In the genomic region with DNA sequence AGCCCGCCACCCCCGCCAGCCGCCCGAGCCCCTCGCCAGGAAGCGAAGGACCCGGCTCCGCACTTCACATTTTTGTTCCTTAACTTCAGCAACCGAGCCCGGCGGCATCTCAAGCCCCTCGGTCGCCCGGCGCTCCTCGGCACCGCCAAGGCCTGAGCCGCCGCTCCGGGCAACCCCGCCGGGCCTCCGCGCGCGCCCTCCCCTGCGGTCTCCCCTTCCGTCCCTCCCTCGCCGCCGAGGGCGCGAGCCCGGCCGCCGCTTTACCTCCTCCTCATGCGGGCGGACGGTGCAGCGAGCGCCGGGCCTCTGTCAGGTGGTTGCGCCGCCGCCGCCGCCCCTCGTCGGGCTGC, we compare ENCODE assay signal across 8 mouse cellular contexts. TPM values are rescaled to one million over a fixed set of nuclear protein-coding genes. Genes with fewer than 3 reads are reported as not detected.
DNase-seq lines count a peak whose midpoint lies in the region; ATAC-seq and TF ChIP-seq lines count a peak whose summit lies in the region.

No protein-coding gene starts in this region.

- peak; percentile 51 for ATAC-seq in heart, embryonic 15.5 days (replicated peaks; ENCODE audit: insufficient number of reproducible peaks, insufficient read depth, low FRiP score, low read depth)
- peak; percentile 61 for ATAC-seq in liver, embryonic 14.5 days (ENCODE audit: insufficient read depth)

- TF ChIP-seq CTCF in liver, embryonic 14.5 days (IDR thresholded peaks at IDR 0.05; ENCODE audit: low read depth), result no peak

- H3K27me3 ChIP-seq in heart, embryonic 15.5 days, result no peaks in the 10 kb centered on the region
- H3K27me3 ChIP-seq in liver, embryonic 14.5 days (ENCODE audit: control insufficient read depth, insufficient read depth, low read length), result no peaks in the 10 kb centered on the region

- peak; percentile 74 for DNase-seq in embryo, embryonic 9.5 days (ENCODE audit: extremely low spot score)
- no peak for DNase-seq in embryo, embryonic 11 days
- peak; percentile 71 for DNase-seq in urinary bladder, adult 2 months (ENCODE audit: low spot score)
- no peak for DNase-seq in urinary bladder, postnatal 14 days (ENCODE audit: low spot score)
- DNase-seq in liver, embryonic 14.5 days (ENCODE audit: low read depth in 3 of 3, low spot score in 3 of 3), result no peak
- DNase-seq in ovary, postnatal 36 days (ENCODE audit: low spot score), result peak; percentile 66
- DNase-seq in cerebellum, postnatal 14 days, result no peak

- no peaks in the 10 kb centered on the region for H3K9me3 ChIP-seq in heart, embryonic 15.5 days (replicated peaks)
- no peaks in the 10 kb centered on the region for H3K9me3 ChIP-seq in liver, embryonic 14.5 days (ENCODE audit: control insufficient read depth, low read length)

- peak overlapping the region; percentile 96 for H3K9ac ChIP-seq in heart, embryonic 15.5 days
- peak overlapping the region; percentile 98 for H3K9ac ChIP-seq in liver, embryonic 14.5 days (replicated peaks)

- 0% methylated on average over 46 of the region's 49 CpGs for WGBS in heart, embryonic 15.5 days
- under 1% methylated on average over 43 of the region's 49 CpGs for WGBS in liver, embryonic 14.5 days (ENCODE audit: insufficient replicate concordance)

- peak overlapping the region; percentile 94 for H3K4me3 ChIP-seq in heart, embryonic 15.5 days
- H3K4me3 ChIP-seq in liver, embryonic 14.5 days (ENCODE audit: insufficient read depth in 1 of 2, low read depth in 2 of 2, low read length in 2 of 2), result peak overlapping the region; percentile 81 to 87

- H3K27ac ChIP-seq in heart, embryonic 15.5 days, result peak overlapping the region; percentile 96
- H3K27ac ChIP-seq in liver, embryonic 14.5 days, result peak overlapping the region; percentile 71

- peaks cover 25% of the 10 kb centered on the region for H3K4me1 ChIP-seq in heart, embryonic 15.5 days (replicated peaks)
- peaks cover 16 to 23% of the 10 kb centered on the region in 2 experiments for H3K4me1 ChIP-seq in liver, embryonic 14.5 days (replicated peaks; ENCODE audit: control insufficient read depth in 2 of 2, insufficient read depth in 2 of 2, low read length in 1 of 2)

- H3K36me3 ChIP-seq in heart, embryonic 15.5 days, result peaks cover 4% of the 10 kb centered on the region; the same call in 1 of the 2 replicates
- peaks cover 16% of the 10 kb centered on the region for H3K36me3 ChIP-seq in liver, embryonic 14.5 days (replicated peaks; ENCODE audit: control insufficient read depth, insufficient read depth, low read depth)

- H3K4me2 ChIP-seq in heart, embryonic 15.5 days, result peak overlapping the region; percentile 74
- peak overlapping the region; percentile 91 for H3K4me2 ChIP-seq in liver, embryonic 14.5 days (ENCODE audit: low read depth)

- TF ChIP-seq EP300 in liver, embryonic 14.5 days (IDR thresholded peaks at IDR 0.05; ENCODE audit: low read depth), result no peak

RNA-seq across cellular contexts. Expression of gene Pds5a, which starts 0.6 kb away (rescaled TPM):
- 63.1 and 65.6 TPM in 2 replicates for polyA plus RNA-seq in urinary bladder, adult 2 months (2012; rRNA removed)
- 30.5 and 36.8 TPM in 2 replicates for polyA plus RNA-seq in heart, embryonic 15.5 days (2015; fragmentation: Nextera tagmentation; extraction: Ambion mirVana)
- 24.4 and 31.4 TPM in 2 replicates for polyA plus RNA-seq in liver, embryonic 14.5 days (2012; rRNA removed)
- 24.9 and 27.3 TPM in 2 replicates for polyA plus RNA-seq in liver, embryonic 14.5 days (2014; fragmentation: Nextera tagmentation; extraction: Ambion mirVana)

Comparison
In these comparisons a context has a peak if more than half of its experiments do, and no peak if none do; other contexts are left out.
1. DNase-seq: peak in embryo, embryonic 9.5 days (single experiment), urinary bladder, adult 2 months (single experiment) and ovary, postnatal 36 days (single experiment); none in embryo, embryonic 11 days (single experiment), urinary bladder, postnatal 14 days (single experiment), liver, embryonic 14.5 days (0 of 3) and cerebellum, postnatal 14 days (0 of 2).